Mouse (Mus musculus): ENCODE measurements around the gene Usp3. TPM values are rescaled to one million over a fixed set of nuclear protein-coding genes. Genes with fewer than 3 reads are reported as not detected.

Gene Usp3
- total RNA-seq, 2 experiments from 2014 or later, result 31.8 to 41.9 TPM

GRCm38 (mm10) chr9:66601006-66601405, 8.1 kb upstream of the Usp3 start:
- no peak for DNase-seq

DNA sequence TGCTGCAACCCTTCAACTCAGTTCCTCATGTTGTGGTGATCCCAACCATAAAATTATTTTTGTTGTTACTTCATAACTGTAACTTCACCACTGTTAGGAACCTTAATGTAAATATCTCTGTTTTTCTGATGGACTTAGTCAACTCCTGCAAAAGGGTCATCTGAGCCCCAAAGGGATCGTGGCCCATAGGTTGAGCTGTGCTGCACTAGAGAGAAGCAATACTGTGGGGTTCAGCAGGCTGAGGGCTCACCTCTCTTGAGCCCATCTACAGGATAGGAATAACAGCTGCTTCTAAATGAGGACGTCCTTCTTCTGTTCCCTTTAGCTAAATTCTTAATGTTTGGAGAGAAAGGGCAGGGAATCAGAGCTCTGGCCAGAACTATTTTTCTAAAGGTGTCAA, 7.6 kb upstream of the Usp3 start:
- DNase-seq, result no peak

DNA sequence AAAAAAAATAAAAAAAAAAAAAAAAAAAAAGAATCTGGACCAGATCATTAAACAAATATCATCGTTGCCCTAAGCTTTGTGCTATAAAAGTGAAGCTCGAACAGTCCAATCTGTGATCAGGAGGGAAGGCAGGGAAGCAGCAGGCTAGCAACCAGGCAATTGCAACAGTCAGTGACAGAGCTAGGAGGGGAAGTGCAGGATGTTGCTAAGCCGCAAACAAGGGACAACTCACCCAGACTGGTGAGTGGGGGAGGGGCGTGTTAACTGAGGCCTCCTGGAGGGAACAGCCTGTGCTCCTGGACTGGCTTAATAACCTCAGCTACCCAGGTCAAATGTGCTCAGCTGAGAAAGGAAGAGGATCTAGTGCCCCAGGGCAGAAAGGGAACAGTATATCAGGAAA, 6.6 kb upstream of the Usp3 start:
- no peak for DNase-seq

GRCm38 (mm10) chr9:66598636-66599035, 5.7 kb upstream of the Usp3 start:
- DNase-seq, result no peak

GRCm38 (mm10) chr9:66597480-66598215, 4.7 kb upstream of the Usp3 start:
- no peak for DNase-seq

GRCm38 (mm10) chr9:66597076-66597475, 4.1 kb upstream of the Usp3 start:
- DNase-seq, result no peak

- no peak for DNase-seq
Observed at GRCm38 (mm10) chr9:66595722-66596675, 3.1 kb upstream of the Usp3 start.

DNA sequence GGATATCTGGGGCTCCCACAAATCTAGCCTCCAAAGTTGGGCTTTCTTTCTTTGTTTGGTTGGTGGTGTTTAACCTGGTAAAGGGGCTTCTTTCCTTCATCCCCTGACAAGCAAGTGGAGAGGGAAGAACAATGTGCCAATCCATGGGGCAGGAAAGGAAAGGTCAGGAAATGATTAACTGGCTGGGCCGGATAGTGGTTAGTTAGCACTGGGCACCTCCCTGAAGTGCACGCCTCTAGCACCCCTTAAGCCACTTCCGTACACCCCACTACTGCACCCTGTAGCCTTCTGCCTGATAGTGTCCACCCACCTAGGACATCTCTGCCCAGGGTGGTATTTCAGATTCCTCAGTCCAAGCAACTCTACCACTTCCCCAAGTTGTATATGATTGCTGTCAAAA, 1.1 kb upstream of the Usp3 start:
- DNase-seq, result no peak

- no peak for DNase-seq
Observed at GRCm38 (mm10) chr9:66593613-66593969, 649 bp upstream of the Usp3 start.

GRCm38 (mm10) chr9:66591851-66592645, 894 bp downstream of the Usp3 start:
- DNase-seq, result peak; percentile 30

GRCm38 (mm10) chr9:66590051-66590450, 2.9 kb downstream of the Usp3 start:
- DNase-seq, result no peak

- DNase-seq, result no peak
Observed at GRCm38 (mm10) chr9:66587016-66587415, 5.9 kb downstream of the Usp3 start.

DNA sequence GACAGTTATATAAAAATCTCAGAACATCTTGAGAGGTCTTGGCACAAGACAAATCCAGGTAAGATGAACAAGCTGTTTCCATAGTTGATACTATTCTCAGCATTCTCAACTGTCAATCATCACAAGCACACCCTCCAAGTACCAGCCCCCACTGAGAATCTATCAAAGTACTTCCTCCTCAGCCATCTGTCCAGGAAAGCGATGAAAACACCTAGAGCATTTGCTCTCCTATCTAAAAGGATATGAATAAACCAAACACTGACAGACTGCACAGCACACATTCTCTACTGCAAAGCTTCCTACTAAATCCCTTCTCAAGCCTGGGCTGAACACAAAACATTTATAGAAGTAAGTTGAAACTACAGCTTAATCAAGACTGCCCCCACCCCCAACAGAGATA, 6.4 kb downstream of the Usp3 start:
- no peak for DNase-seq

DNA sequence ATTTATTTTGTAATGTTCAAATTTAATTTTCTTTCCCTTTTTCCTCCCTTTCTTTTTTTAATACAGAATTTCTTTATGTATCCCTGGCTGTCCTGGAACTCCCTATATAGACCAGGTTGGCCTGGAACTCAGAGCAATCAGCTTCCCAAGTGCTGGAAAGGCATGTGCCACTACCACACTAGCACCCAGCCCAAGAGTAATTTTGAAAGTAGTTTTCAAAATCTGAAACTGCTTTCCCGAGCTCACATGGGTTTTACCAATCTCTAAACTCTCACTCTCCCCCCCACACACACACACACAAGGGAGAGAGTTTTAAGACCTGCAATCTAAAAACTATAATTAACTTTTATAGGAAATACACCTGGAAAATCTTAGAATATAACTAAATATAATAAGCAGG, 7.8 kb downstream of the Usp3 start:
- DNase-seq, result no peak

DNA sequence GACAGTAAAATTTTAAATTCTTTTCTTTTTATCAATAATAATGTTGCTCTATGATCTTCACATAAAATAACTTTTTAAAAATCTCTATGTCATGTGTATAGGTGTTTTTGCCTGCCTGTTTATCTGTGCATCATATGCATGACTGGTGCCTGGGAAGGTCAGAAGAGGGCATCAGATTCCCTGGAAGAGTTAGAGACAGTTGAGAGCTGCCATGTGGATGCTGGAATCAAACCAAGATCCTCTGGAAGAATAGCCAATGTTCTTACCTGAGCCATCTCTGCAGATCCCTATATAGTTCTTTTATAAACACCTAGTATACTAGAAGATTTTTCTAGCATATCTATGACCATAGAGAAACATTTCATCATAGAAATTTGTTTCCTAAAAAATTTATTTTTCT, 8.8 kb downstream of the Usp3 start:
- no peak for DNase-seq

DNA sequence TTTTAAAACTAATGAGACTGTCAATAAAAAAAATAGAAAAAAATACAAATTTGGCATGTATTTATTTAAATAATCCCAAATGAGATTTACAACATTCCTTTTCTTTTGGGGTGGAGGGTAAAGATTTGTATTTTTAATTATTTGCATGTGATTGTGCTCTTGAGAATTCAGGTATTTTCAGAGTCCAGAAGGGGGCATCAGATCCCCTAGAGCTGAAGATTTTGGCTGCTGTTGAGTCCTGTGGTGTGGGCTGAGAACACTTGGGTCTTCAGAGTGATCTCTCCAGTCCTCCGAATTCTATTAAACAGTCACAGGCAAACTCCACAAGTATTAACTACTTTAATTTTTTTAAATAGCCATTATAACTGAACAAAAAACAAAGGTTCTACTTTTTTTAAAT, 9.7 kb downstream of the Usp3 start:
- DNase-seq, result no peak

GRCm38 (mm10) chr9:66581694-66582093, 11.2 kb downstream of the Usp3 start:
- DNase-seq, result no peak

DNA sequence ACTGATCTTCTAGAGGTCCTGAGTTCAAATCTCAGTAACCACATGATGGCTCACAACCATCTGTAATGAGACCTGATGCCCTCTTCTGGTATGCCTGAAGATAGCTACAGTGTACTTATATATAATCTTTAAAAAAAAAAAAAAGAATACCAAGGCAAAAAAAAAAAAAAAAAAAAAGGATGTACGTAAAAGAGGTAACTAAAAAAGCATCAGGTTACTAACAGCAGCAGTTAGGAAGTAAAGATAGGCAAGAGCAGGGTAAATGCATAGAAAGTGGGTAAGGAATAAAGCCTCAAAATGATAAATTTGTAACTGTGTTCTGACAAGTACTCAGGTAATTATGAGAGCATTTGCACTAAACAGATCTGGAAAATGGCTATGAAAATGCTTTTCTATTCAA, 12.2 kb downstream of the Usp3 start:
- no peak for DNase-seq

DNA sequence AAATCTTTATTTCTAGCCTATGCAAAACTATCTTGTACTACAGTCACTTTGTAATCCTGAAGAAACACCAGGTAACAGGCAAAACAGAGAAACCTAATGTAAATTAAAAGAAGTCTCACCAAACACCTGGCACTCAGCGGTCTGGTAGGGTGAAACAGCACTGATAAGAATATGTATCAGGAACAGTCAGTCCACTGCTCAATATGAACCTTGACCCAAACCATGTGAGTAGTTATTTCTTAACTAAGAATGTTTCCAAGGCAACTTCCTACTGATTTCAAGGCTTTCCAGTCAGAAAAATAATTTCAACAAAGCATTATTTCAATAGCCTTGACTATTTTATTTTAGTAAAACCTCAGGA, 17.1 kb downstream of the Usp3 start:
- no peak for DNase-seq

GRCm38 (mm10) chr9:66575041-66575877, 17.7 kb downstream of the Usp3 start:
- DNase-seq, result no peak

DNA sequence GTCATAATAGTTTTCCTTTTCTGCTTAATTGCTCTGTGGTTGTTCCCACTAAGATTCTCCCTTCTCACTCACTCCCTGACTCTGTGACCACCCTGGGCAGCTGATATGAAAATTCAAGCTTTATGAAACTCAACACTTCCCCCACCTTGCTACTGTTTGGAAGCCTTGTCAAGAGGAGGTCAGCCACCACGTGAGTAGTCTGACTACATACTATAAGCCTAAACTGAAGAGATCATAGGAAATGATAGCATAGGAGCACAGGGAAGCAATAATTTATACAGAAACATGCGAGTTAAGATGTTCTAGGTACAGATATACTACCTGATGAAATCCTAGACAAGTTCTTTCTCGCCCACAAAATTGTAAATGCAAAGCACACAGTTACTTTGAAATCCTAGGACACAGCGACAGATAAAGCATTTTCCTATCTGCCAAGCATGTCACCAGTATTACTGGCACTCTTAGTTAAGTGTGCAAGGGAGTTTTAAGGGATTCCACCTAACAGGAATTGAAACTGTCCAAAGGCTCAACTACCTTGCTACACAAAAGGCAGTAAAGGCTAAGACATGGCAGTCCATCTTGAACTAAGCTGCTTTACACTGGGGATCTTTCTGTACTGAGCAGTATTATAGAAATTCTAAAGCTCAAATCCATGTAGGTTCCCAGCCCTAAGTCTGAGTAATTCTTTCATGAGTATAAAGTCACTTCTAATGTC, 20.8 kb downstream of the Usp3 start:
- no peak for DNase-seq
